Mouse (Mus musculus) lung, embryonic 14.5 days (tissue): ENCODE measurements around the gene Ctdsp2. TPM values are rescaled to one million over a fixed set of nuclear protein-coding genes. Genes with fewer than 3 reads are reported as not detected.

Experiments
- ATAC-seq: fragments of 200-750 bp; cut with Nextera tagmentation; 2 replicates; pipeline ENCODE4 v1.8.0; 2017; ENCODE audit warnings: mild to moderate bottlenecking, moderate TSS enrichment, moderate library complexity; ENCODE audit not compliant: insufficient read depth
- DNase-seq: peaks from one replicate; pipeline ENCODE4 v3.0.0-alpha.2; 2015
- H3K27ac ChIP-seq: fragments of 300-500 bp; sonication (generic); 2 replicates; pipeline ENCODE4 v1.5.1; 2014; ENCODE audit warnings: low read depth, mild to moderate bottlenecking, moderate library complexity
- H3K27me3 ChIP-seq: fragments of 300-500 bp; sonication (generic); 2 replicates; pipeline ENCODE4 v1.6.1; 2014; ENCODE audit warnings: low read length, control low read depth; ENCODE audit not compliant: insufficient read depth
- H3K36me3 ChIP-seq: fragments of 300-500 bp; sonication (generic); 2 replicates; pipeline ENCODE4 v1.6.1; 2014; ENCODE audit warnings: control low read depth; ENCODE audit not compliant: insufficient read depth
- H3K4me1 ChIP-seq: fragments of 300-500 bp; sonication (generic); 2 replicates; pipeline ENCODE4 v1.6.1; 2014; ENCODE audit warnings: antibody characterized with exemption, control low read depth; ENCODE audit not compliant: insufficient read depth
- H3K4me2 ChIP-seq: fragments of 300-500 bp; sonication (generic); 2 replicates; pipeline ENCODE4 v1.6.1; 2014; ENCODE audit warnings: mild to moderate bottlenecking
- H3K4me3 ChIP-seq: fragments of 300-500 bp; sonication (generic); 2 replicates; pipeline ENCODE4 v1.5.1; 2014; ENCODE audit warnings: low read depth, low read length
- H3K9ac ChIP-seq: fragments of 300-500 bp; sonication (generic); 2 replicates; pipeline ENCODE4 v1.6.1; 2014
- H3K9me3 ChIP-seq: fragments of 300-500 bp; sonication (generic); 2 replicates; pipeline ENCODE4 v1.6.1; 2016; ENCODE audit warnings: low read depth, low read length, control low read depth
- CTCF ChIP-seq: IDR thresholded peaks from 2 replicates; pipeline ENCODE4 v1.5.1; 2016; ENCODE audit warnings: antibody characterized with exemption, low read depth
- WGBS: fragments of 180-500 bp; shearing (Covaris S2); extraction: QIAGEN DNeasy Blood & Tissue Kit; methylation state at CpG from one replicate; pipeline ENCODE4 v1.1.7; 2014; 5-methylcytosine and 5-hydroxymethylcytosine counted together
- microRNA counts: library from miRNA; unstranded; fragments of <30 nt; microRNA quantifications from one replicate; lab custom pipeline; 2016
- microRNA-seq: library from miRNA; unstranded; fragments of <30 nt; microRNA quantifications from one replicate; pipeline ENCODE4, GENCODE M21; 2016; ENCODE audit warnings: borderline number of aligned reads
- polyA plus RNA-seq: library from polyadenylated mRNA; unstranded; fragments of >200 nt; fragmentation: Nextera tagmentation; extraction: Ambion mirVana; gene quantifications from 2 replicates; pipeline ENCODE4 v1.2.1, GENCODE M21; 2014

The Ctdsp2 gene
- polyA plus RNA-seq, 1 experiment from 2014 or later = 113 TPM

- Histone ChIP-seq H3K4me1 (peaks cover 6% of the 10 kb centered on the region; the same call in 1 of the 2 replicates), H3K27me3 (peaks cover 5% of the 10 kb centered on the region), H3K27ac (peak overlapping the region; percentile 75), H3K9me3 (no peaks in the 10 kb centered on the region), H3K36me3 (peaks cover 20% of the 10 kb centered on the region), H3K4me3 (peak overlapping the region; percentile 77), H3K4me2 (peak overlapping the region; percentile 98), H3K9ac (peak overlapping the region; percentile 72)
- under 1% methylated on average over 44 of the region's 44 CpGs for WGBS
- peak; percentile 97 for DNase-seq
- TF ChIP-seq CTCF = no peak
- peak; percentile 84 for ATAC-seq
Observed at GRCm38 (mm10) chr10:127041774-127042338, 63.3 kb downstream of the Ctdsp2 start.

GRCm38 (mm10) chr10:127042468-127043115 lies 64.1 kb downstream of the Ctdsp2 start:
- DNase-seq = no peak
- 12% methylated on average over 5 of the region's 5 CpGs for WGBS
- H3K4me3 ChIP-seq = peak overlapping the region; percentile 77
- peaks cover 8% of the 10 kb centered on the region for H3K27me3 ChIP-seq
- H3K9me3 ChIP-seq = no peaks in the 10 kb centered on the region
- peak overlapping the region; percentile 75 for H3K27ac ChIP-seq
- H3K4me1 ChIP-seq = peaks cover 6% of the 10 kb centered on the region; the same call in 1 of the 2 replicates
- peaks cover 20% of the 10 kb centered on the region for H3K36me3 ChIP-seq
- H3K9ac ChIP-seq = peak overlapping the region; percentile 72
- ATAC-seq = no peak
- no peak for TF ChIP-seq CTCF
- H3K4me2 ChIP-seq = peak overlapping the region; percentile 98

DNA sequence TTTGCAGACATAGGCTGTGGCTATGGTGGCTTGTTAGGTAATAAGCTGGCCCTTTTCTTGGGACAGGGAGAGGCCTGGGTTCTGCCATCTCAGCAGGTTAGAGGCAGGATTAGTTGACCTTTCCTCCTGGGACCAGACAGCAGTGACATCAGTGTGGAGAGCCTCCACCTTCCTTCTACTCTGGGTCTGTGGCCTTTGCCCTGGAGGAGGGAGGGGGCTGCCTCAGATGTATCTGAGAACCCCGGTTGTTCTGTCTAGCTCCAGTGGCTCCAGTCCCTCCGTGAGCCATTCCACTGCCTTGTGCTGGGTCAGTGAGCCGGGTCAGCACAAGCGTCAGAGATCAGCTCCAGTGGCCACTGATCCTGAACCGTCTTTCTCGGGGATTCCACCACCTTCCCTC lies 64.7 kb downstream of the Ctdsp2 start:
- no peak for DNase-seq
- Histone ChIP-seq H3K4me3 (no peak overlapping the region), H3K9me3 (no peaks in the 10 kb centered on the region), H3K4me2 (peak overlapping the region; percentile 98; the same call in 1 of the 2 replicates), H3K4me1 (peaks cover 6% of the 10 kb centered on the region; the same call in 1 of the 2 replicates), H3K9ac (no peak overlapping the region), H3K27me3 (peaks cover 14% of the 10 kb centered on the region), H3K27ac (no peak overlapping the region), H3K36me3 (peaks cover 20% of the 10 kb centered on the region)
- 86% methylated on average over 6 of the region's 6 CpGs for WGBS
- TF ChIP-seq CTCF = no peak
- no peak for ATAC-seq

DNA sequence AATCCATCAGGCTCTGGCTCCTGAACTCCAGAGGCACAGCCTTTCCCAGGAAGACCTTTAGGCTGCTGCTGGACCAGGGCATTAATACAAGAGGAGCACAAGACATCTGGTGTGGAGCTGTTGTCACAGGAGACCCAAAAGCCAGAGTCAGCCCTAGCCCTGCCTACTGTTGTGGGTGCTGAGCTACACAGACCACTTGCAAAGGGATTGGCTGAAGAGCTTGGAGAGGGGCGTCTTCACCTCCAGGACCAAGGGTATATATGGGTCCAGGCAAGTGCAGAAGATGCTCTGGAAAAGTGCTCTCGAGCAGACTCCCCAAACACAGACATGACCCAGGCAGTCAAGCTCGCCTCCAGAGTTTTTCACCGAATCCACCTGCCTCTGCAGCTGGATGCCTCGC lies 69.4 kb downstream of the Ctdsp2 start, which contains the start of gene Cyp27b1:
Gene Cyp27b1 (plus strand): TSS at position 297 of the 400 bp plus-strand sequence.
- TF ChIP-seq CTCF = no peak
- DNase-seq = no peak
- H3K36me3 ChIP-seq = peaks cover 20% of the 10 kb centered on the region
- H3K4me1 ChIP-seq = no peaks in the 10 kb centered on the region; the same call in 1 of the 2 replicates
- 26% methylated on average over 5 of the region's 5 CpGs for WGBS
- H3K4me3 ChIP-seq = peak within 1 kb of the TSS; percentile 22
- peak within 1 kb of the TSS; percentile 48 for H3K4me2 ChIP-seq
- peaks cover 48% of the 10 kb centered on the region for H3K27me3 ChIP-seq
- ATAC-seq = no peak
- H3K9me3 ChIP-seq = no peaks in the 10 kb centered on the region
- H3K9ac ChIP-seq = no peak within 1 kb of the TSS; the same call in 1 of the 2 replicates
- no peak within 1 kb of the TSS for H3K27ac ChIP-seq

DNA sequence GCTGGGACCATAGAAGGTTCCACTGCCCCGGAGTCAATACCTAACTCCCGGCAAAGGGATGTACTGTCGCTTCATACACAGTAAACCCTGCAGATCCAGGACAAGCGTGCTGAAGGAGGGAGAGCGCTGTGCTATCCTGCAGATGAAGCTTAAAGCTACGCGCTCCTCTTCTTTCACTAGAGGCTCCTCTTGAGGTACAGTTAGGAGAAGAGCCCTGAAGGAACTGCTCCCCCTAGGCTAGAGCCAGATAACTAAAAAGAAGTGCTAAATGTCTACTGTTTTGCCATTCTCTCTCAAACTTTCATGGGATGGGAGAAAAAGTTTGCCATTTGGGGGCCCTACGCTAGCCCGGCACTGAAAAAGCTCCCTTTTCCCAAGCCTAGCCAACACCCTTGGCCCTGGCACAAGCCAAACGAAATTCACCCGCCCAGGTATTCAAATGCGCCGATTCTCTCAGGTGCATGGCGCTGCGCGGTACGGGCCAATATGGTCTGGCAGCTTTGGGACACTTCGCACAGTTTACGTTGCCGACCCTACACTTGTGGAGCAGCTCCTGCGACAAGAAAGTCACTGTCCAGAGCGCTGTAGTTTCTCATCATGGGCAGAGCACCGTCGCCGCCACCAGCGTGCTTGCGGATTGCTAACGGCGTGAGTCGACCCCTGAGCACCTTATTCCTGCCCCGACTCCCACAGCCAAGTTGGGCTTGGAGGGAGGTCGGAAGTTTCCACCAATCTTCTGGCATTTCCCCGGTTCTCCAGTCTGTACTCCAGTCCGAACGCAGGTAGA lies 70.3 kb downstream of the Ctdsp2 start:
- peak; percentile 30 for DNase-seq
- WGBS = 4% methylated on average over 35 of the region's 35 CpGs
- Histone ChIP-seq H3K27ac (no peak overlapping the region), H3K4me3 (peak overlapping the region; percentile 22), H3K36me3 (peaks cover 17% of the 10 kb centered on the region), H3K9me3 (no peaks in the 10 kb centered on the region), H3K27me3 (peaks cover 48% of the 10 kb centered on the region), H3K4me2 (peak overlapping the region; percentile 48), H3K9ac (peak overlapping the region; percentile 28; the same call in 1 of the 2 replicates), H3K4me1 (no peaks in the 10 kb centered on the region)
- no peak for ATAC-seq
- no peak for TF ChIP-seq CTCF

MicroRNAs within 50 kb of the gene (microRNA counts, 519-probe panel; counts per million panel counts)
- microRNA mmu-miR-26a (lab: Ali Mortazavi, UCI) (2,887 counts per million, percentile 54 among the panel's probes with 10 or more counts), microRNA mmu-miR-546 (lab: Ali Mortazavi, UCI) (30.5 counts per million)

Small RNA genes lying within 50 kb of the gene (microRNA-seq; reads per million reads assigned to microRNA genes)
- gene Mir26a-2 (70.8 reads per million, percentile 44 among the genes with 10 or more reads in this experiment), gene Mir546 (not detected)

Other genes starting within 250 kb of the Ctdsp2 start
- 25.0 and 25.7 TPM in 2 replicates for gene Atp23, start 77.4 kb upstream of the Ctdsp2 start, polyA plus RNA-seq
- gene Avil, start 22.0 kb downstream of the Ctdsp2 start, polyA plus RNA-seq = 0.13 and 0.30 TPM in 2 replicates
- gene Tsfm, start 52.1 kb downstream of the Ctdsp2 start, polyA plus RNA-seq = 76.8 and 77.3 TPM in 2 replicates
- 59.5 and 60.7 TPM in 2 replicates for gene Mettl1, start 62.7 kb downstream of the Ctdsp2 start, polyA plus RNA-seq
- 0.53 and 0.74 TPM in 2 replicates for gene Eef1akmt3, start 62.8 kb downstream of the Ctdsp2 start, polyA plus RNA-seq
- 0.09 TPM in 1 of 2 replicates, not detected in the other for gene Cyp27b1, start 69.5 kb downstream of the Ctdsp2 start, polyA plus RNA-seq
- gene March9, start 81.5 kb downstream of the Ctdsp2 start, polyA plus RNA-seq = 0.99 and 1.5 TPM in 2 replicates
- 2,143 and 2,245 TPM in 2 replicates for gene Cdk4, start 84.8 kb downstream of the Ctdsp2 start, polyA plus RNA-seq
- gene Tspan31, start 91.5 kb downstream of the Ctdsp2 start, polyA plus RNA-seq = 120 and 130 TPM in 2 replicates
- gene Agap2, start 96.6 kb downstream of the Ctdsp2 start, polyA plus RNA-seq = 0.07 and 0.11 TPM in 2 replicates
- 53.8 and 56.8 TPM in 2 replicates for gene Os9, start 142.4 kb downstream of the Ctdsp2 start, polyA plus RNA-seq
- gene B4galnt1, start 186.5 kb downstream of the Ctdsp2 start, polyA plus RNA-seq = 2.9 and 4.4 TPM in 2 replicates
- 0.09 and 0.27 TPM in 2 replicates for gene Slc26a10, start 201.9 kb downstream of the Ctdsp2 start, polyA plus RNA-seq
- 45.8 and 48.7 TPM in 2 replicates for gene Arhgef25, start 211.4 kb downstream of the Ctdsp2 start, polyA plus RNA-seq
- gene Dtx3, start 217.0 kb downstream of the Ctdsp2 start, polyA plus RNA-seq = 81.4 and 92.4 TPM in 2 replicates
- 17.8 and 21.0 TPM in 2 replicates for gene Pip4k2c, start 232.9 kb downstream of the Ctdsp2 start, polyA plus RNA-seq